Mouse (Mus musculus) kidney, adult 2 months (tissue): ENCODE data around the gene Lamp1.

Experiments
- CTCF ChIP-seq: fragments of 200-500 bp; conservative IDR thresholded peaks from 2 replicates; pipeline ENCODE4 v1.5.1; 2011; ENCODE audit warnings: low read depth, mild to moderate bottlenecking, control low read depth, low read length, moderate library complexity, mixed read lengths; ENCODE audit not compliant: insufficient read depth, insufficient read length
- POLR2A ChIP-seq: fragments of 200-500 bp; IDR thresholded peaks from one replicate; pipeline ENCODE4 v1.6.1; 2011; ENCODE audit warnings: low read depth, low read length, control low read depth

GRCm38 (mm10) chr8:13120882-13121665, 37.9 kb upstream of the Lamp1 start:
- TF ChIP-seq CTCF (no peak), POLR2A (no peak)
